Mouse (Mus musculus) kidney, adult 2 months (tissue): Measurements from ENCODE around the gene Sim2.

Experiments
- CTCF ChIP-seq: fragments of 200-500 bp; conservative IDR thresholded peaks from 2 replicates; pipeline ENCODE4 v1.5.1; 2011; ENCODE audit warnings: low read depth, mild to moderate bottlenecking, control low read depth, low read length, moderate library complexity, mixed read lengths; ENCODE audit not compliant: insufficient read depth, insufficient read length
- POLR2A ChIP-seq: fragments of 200-500 bp; IDR thresholded peaks from one replicate; pipeline ENCODE4 v1.6.1; 2011; ENCODE audit warnings: low read depth, low read length, control low read depth

DNA sequence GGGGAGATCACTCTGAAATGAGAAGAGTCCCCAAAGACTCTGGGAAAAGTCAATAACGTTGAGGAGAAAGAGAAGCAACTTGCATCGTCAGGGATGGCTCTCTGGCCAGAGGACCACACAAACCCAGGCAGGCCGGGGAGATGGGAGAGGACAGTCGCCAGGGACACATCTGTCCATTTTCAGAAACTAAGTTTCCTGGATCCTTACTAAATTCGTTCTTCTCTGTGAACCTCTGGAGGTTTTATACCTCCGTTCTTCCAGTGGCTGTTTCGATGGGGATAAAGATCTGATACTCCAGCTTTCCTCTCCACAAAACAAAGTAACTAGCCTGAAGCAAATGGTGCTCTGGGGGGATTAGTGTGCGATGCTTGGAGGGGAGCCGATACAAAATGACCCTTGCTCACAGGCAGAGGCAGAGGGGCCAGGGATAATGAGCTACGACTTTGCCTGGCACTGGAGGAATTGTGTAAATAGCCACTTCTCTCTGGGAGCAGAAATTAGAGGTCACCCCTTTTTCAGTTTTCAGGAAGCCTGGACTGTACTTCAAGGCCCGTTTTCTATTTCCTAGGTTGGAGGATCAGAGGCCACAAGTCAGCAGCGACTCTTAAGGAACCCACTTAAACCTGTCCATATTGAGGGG, 7.9 kb downstream of the Sim2 start:
- no peak for TF ChIP-seq POLR2A
- no peak for TF ChIP-seq CTCF
